Mouse (Mus musculus) liver, embryonic 12.5 days (tissue): ENCODE measurements around the gene Gnl1. TPM values are rescaled to one million over a fixed set of nuclear protein-coding genes. Genes with fewer than 3 reads are reported as not detected.
"Not testable (repeated sequence)": the region's sequence is repeated elsewhere in the genome, so short reads cannot be mapped to it uniquely, and the experiment has no call there.

Experiments
- ATAC-seq: fragments of 200-750 bp; cut with Nextera tagmentation; 2 replicates; pipeline ENCODE4 v1.8.0; 2017; ENCODE audit warnings: moderate number of reproducible peaks, mild to moderate bottlenecking, moderate library complexity
- H3K27ac ChIP-seq: fragments of 300-500 bp; sonication (generic); 2 replicates; pipeline ENCODE4 v1.5.1; 2016; ENCODE audit warnings: mild to moderate bottlenecking
- H3K27me3 ChIP-seq: fragments of 300-500 bp; sonication (generic); replicated peaks from 2 replicates; pipeline ENCODE4 v1.6.1; 2016; ENCODE audit warnings: mild to moderate bottlenecking, moderate library complexity
- H3K36me3 ChIP-seq: fragments of 300-500 bp; sonication (generic); 2 replicates; pipeline ENCODE4 v1.6.1; 2016; ENCODE audit warnings: mild to moderate bottlenecking, moderate library complexity
- H3K4me1 ChIP-seq: fragments of 300-500 bp; sonication (generic); 2 replicates; pipeline ENCODE4 v1.6.1; 2016
- H3K4me2 ChIP-seq: fragments of 300-500 bp; sonication (generic); 2 replicates; pipeline ENCODE4 v1.6.1; 2016; ENCODE audit warnings: mild to moderate bottlenecking, moderate library complexity
- H3K4me3 ChIP-seq: fragments of 300-500 bp; sonication (generic); 2 replicates; pipeline ENCODE4 v1.5.1; 2016; ENCODE audit warnings: mild to moderate bottlenecking, moderate library complexity
- H3K9ac ChIP-seq: fragments of 300-500 bp; sonication (generic); 2 replicates; pipeline ENCODE4 v1.6.1; 2016; ENCODE audit warnings: mild to moderate bottlenecking, moderate library complexity
- H3K9me3 ChIP-seq: fragments of 300-500 bp; sonication (generic); replicated peaks from 2 replicates; pipeline ENCODE4 v1.6.1; 2016; ENCODE audit warnings: mild to moderate bottlenecking, moderate library complexity
- WGBS: fragments of 180-500 bp; shearing (Covaris S2); methylation state at CpG from one replicate; pipeline ENCODE4 v1.1.7; 2016; ENCODE audit not compliant: insufficient replicate concordance; 5-methylcytosine and 5-hydroxymethylcytosine counted together
- polyA plus RNA-seq: library from polyadenylated mRNA; unstranded; fragments of >200 nt; fragmentation: Nextera tagmentation; extraction: Ambion mirVana; gene quantifications from 2 replicates; pipeline ENCODE4 v1.2.1, GENCODE M21; 2016

Gnl1 gene
- 23.7 and 25.1 TPM in 2 replicates for polyA plus RNA-seq

DNA sequence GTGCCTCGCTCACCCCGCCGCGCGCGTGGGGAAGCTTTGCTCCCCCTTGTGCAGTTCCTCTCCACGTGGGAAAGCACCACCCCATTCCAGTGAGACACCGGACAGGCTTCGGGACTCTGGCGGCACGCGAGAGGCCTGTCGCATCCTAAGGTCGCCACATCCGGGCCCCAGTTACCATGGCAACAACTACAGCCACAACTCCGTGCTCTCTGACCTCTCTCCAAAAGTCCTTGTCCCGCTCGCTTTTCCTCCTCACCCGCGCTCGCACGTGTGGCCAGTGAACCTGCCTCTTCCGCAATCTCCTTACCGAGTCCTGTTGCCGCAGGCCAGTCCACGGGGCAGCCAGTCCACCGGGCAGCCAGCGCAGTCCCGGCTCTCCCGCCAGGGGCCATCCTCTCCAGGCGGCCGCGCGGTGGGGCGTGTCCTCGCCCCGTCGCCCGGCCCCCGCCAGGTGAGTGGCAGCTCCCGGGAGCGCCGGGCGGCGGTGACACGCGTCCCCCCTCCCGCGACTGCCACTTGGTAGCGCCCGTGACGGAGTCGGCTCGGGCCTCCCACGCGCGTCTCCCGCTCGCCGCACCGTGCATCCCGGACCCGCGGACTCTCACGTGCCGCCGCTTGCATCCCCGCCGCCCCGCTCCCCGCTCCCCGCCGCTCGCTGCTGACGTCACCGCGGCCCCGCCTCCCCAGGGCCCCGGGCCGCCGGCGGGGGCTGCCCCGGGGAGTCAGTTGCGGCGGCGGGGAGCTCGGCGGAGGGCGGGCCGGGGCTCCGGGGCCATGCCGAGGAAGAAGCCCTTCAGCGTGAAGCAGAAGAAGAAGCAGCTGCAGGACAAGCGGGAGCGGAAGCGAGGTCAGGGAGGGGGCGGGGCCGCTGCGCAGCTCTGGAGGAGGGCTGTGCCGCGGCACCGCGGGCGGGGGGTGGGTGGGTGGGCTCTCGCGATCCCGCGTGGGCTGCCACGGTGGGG is at the start of gene Gnl1, which contains the start of gene Prr3:
Gnl1 (plus strand) TSS at position 451 of the 962 bp plus-strand sequence.
Prr3 (minus strand) TSS at position 836 of the 962 bp plus-strand sequence.
- H3K4me1 ChIP-seq, result peaks cover 37% of the 10 kb centered on the region
- no peaks in the 10 kb centered on the region for H3K9me3 ChIP-seq
- peak within 1 kb of the TSS; percentile 84 for H3K9ac ChIP-seq
- peak within 1 kb of the TSS; percentile 88 for H3K4me3 ChIP-seq
- H3K36me3 ChIP-seq, result peaks cover 43% of the 10 kb centered on the region
- H3K27me3 ChIP-seq, result no peaks in the 10 kb centered on the region
- ATAC-seq, result peak; percentile 87
- H3K27ac ChIP-seq, result peak within 1 kb of the TSS; percentile 89
- WGBS, result under 1% methylated on average over 99 of the region's 109 CpGs
- H3K4me2 ChIP-seq, result peak within 1 kb of the TSS; percentile 99

GRCm38 (mm10) chr17:35930627-35931026 is 49.0 kb upstream of the Gnl1 start:
- H3K9me3 ChIP-seq, result no peaks in the 10 kb centered on the region
- no peak overlapping the region for H3K27ac ChIP-seq
- peaks cover 35% of the 10 kb centered on the region for H3K4me1 ChIP-seq
- no peak overlapping the region for H3K4me2 ChIP-seq
- H3K36me3 ChIP-seq, result peaks cover 70% of the 10 kb centered on the region
- no peak overlapping the region for H3K9ac ChIP-seq
- WGBS, result 90% methylated on average over 12 of the region's 12 CpGs
- ATAC-seq, result no peak
- no peak overlapping the region for H3K4me3 ChIP-seq
- H3K27me3 ChIP-seq, result no peaks in the 10 kb centered on the region

DNA sequence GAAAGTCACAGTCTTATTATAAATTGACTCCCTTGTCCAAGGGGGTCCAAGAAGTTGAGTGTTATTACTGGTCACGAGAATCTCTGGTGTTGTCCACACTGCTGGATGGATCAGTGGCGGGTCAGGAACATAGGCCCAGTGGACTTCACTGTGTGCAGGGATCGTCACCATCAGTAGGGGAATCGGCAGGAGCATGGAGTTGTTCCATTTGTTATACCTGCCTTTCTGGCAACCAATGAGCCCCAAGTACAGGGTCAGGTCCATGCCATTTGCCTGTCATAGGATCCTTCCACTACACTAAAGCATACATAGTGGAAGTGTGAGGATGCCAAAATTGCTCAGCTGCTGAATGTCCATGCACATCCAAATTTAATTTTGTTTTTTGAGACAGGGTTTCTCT is 47.0 kb upstream of the Gnl1 start:
- Histone ChIP-seq H3K4me2 (no peak overlapping the region), H3K4me1 (peaks cover 16% of the 10 kb centered on the region), H3K9ac (no peak overlapping the region), H3K9me3 (no peaks in the 10 kb centered on the region), H3K4me3 (no peak overlapping the region), H3K27ac (no peak overlapping the region), H3K27me3 (no peaks in the 10 kb centered on the region), H3K36me3 (peaks cover 50% of the 10 kb centered on the region)
- ATAC-seq, result no peak
- 80% methylated on average over 4 of the region's 4 CpGs for WGBS

GRCm38 (mm10) chr17:35935763-35936162 is 43.9 kb upstream of the Gnl1 start:
- H3K4me1 ChIP-seq, H3K27ac ChIP-seq, ATAC-seq, H3K4me3 ChIP-seq, H3K9ac ChIP-seq, H3K9me3 ChIP-seq, H3K27me3 ChIP-seq, H3K4me2 ChIP-seq: not testable (repeated sequence)
- H3K36me3 ChIP-seq, result peaks cover 19% of the 10 kb centered on the region
- WGBS, result 80% methylated on average over 14 of the region's 14 CpGs

- Histone ChIP-seq H3K4me2 (no peak overlapping the region), H3K9ac (no peak overlapping the region), H3K27me3 (no peaks in the 10 kb centered on the region), H3K9me3 (no peaks in the 10 kb centered on the region; the same call in 1 of the 2 replicates), H3K4me3 (no peak overlapping the region), H3K27ac (no peak overlapping the region), H3K4me1 (no peaks in the 10 kb centered on the region), H3K36me3 (no peaks in the 10 kb centered on the region; the same call in 1 of the 2 replicates)
- WGBS, result 20% methylated on average over 2 of the region's 2 CpGs
- peak; percentile 37; the same call in 1 of the 2 replicates for ATAC-seq
Observed at GRCm38 (mm10) chr17:35937700-35938348, 41.8 kb upstream of the Gnl1 start.

DNA sequence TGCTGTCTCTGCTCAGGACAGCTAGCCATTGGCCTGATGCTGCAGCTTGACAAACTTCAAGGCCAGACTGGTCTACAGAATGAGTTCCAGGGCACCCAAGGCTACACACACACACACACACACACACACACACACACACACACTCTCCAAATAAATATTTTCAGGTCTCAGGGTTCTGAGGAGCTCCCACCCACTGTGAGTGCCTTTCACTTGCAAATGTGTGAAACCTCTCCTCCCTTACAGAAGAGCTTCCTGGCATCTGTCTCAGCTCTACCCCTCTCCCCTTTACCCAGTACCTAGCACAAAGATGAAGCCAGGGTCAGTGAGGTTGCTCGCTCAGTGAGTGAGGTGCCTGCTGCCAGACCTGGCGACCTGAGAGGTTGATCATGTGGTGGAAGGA is 40.5 kb upstream of the Gnl1 start:
- no peaks in the 10 kb centered on the region for H3K4me1 ChIP-seq
- ATAC-seq, result no peak
- 50% methylated on average over 2 of the region's 2 CpGs for WGBS
- no peak overlapping the region for H3K27ac ChIP-seq
- no peaks in the 10 kb centered on the region; the same call in 1 of the 2 replicates for H3K9me3 ChIP-seq
- no peaks in the 10 kb centered on the region for H3K36me3 ChIP-seq
- no peak overlapping the region for H3K4me2 ChIP-seq
- H3K9ac ChIP-seq, result no peak overlapping the region
- H3K27me3 ChIP-seq, result no peaks in the 10 kb centered on the region
- no peak overlapping the region for H3K4me3 ChIP-seq

DNA sequence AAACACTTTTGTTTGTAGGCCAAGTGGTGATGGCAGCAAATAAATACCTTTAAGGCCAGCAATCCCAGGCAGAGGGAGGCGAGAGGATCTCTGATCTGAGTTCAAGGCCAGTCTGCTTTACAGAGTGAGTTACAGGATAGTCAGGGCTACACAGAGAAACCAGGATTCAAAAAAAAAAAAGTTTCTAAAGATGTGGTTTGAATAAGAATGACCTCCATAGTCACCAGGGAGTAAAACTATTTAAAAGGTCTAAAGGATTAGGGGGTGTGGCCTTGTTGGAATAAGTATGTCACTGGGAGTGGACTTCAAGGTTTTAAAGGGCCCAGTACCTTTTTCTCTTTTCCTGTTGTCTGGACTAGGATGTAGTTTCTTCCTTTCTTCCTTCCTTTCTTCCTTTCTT is 39.7 kb upstream of the Gnl1 start:
- H3K9ac ChIP-seq, result no peak overlapping the region

GRCm38 (mm10) chr17:35950946-35951345 is 28.7 kb upstream of the Gnl1 start:
- H3K27me3 ChIP-seq, H3K4me3 ChIP-seq, H3K9ac ChIP-seq, H3K9me3 ChIP-seq, ATAC-seq, H3K4me1 ChIP-seq, H3K4me2 ChIP-seq, H3K27ac ChIP-seq: not testable (repeated sequence)
- H3K36me3 ChIP-seq, result peaks cover 12% of the 10 kb centered on the region

More for the DNA sequence above, 39.7 kb upstream of the Gnl1 start:
- H3K4me2 ChIP-seq, result no peak overlapping the region
- no peaks in the 10 kb centered on the region for H3K36me3 ChIP-seq
- H3K9me3 ChIP-seq, result no peaks in the 10 kb centered on the region; the same call in 1 of the 2 replicates
- WGBS, result 50% methylated on average over 1 of the region's 1 CpGs
- H3K27ac ChIP-seq, result no peak overlapping the region
- ATAC-seq, result no peak
- no peaks in the 10 kb centered on the region for H3K4me1 ChIP-seq
- no peak overlapping the region for H3K4me3 ChIP-seq
- no peaks in the 10 kb centered on the region for H3K27me3 ChIP-seq

GRCm38 (mm10) chr17:35952559-35952958 is 27.1 kb upstream of the Gnl1 start:
- not testable (repeated sequence) for H3K4me2 ChIP-seq, H3K9me3 ChIP-seq, H3K9ac ChIP-seq, H3K4me3 ChIP-seq, H3K27ac ChIP-seq, H3K27me3 ChIP-seq, H3K4me1 ChIP-seq
- 0 out of 2 replicates have a peak, but pooled peaks have one; percentile 30 for ATAC-seq
- peaks cover 28% of the 10 kb centered on the region for H3K36me3 ChIP-seq
- 49% methylated on average over 2 of the region's 3 CpGs for WGBS

DNA sequence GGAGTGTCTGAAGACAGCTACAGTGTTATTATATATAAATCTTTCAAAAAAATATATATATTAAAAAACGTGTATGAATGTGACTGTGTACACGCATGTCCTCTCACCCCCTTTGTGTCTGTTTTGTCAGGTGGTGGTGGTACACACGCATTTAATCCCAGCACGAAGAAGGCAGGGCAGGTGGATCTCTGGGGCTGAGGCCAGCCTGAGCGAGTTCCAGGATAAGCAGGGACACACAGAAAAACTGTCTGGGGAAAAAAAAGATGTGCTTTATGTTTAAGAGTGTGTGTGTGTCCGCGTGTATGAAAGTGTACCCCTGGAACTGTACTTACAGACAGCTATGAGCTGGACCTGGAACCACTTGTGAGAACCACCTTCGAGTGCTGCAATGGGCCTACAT is 25.0 kb upstream of the Gnl1 start:
- no peak for ATAC-seq
- Histone ChIP-seq H3K27me3 (0 out of 2 replicates have a peak, but pooled peaks cover 3% of the 10 kb centered on the region), H3K36me3 (peaks cover 49% of the 10 kb centered on the region), H3K9ac (no peak overlapping the region), H3K4me2 (no peak overlapping the region), H3K4me1 (no peaks in the 10 kb centered on the region), H3K4me3 (no peak overlapping the region), H3K27ac (no peak overlapping the region), H3K9me3 (no peaks in the 10 kb centered on the region)
- 69% methylated on average over 8 of the region's 8 CpGs for WGBS

GRCm38 (mm10) chr17:35958533-35959223 is 21.0 kb upstream of the Gnl1 start:
- no peak overlapping the region for H3K4me3 ChIP-seq
- no peaks in the 10 kb centered on the region for H3K9me3 ChIP-seq
- ATAC-seq, result no peak
- H3K4me1 ChIP-seq, result no peaks in the 10 kb centered on the region
- H3K27ac ChIP-seq, result no peak overlapping the region
- H3K9ac ChIP-seq, result no peak overlapping the region
- H3K27me3 ChIP-seq, result no peaks in the 10 kb centered on the region
- H3K4me2 ChIP-seq, result no peak overlapping the region
- WGBS, result 88% methylated on average over 15 of the region's 15 CpGs
- peaks cover 89% of the 10 kb centered on the region for H3K36me3 ChIP-seq
